Mouse (Mus musculus) effector memory CD4-positive, alpha-beta T cell, adult 5 months (primary cell): ENCODE results near the gene Gm7257. TPM values are rescaled to one million over a fixed set of nuclear protein-coding genes. Genes with fewer than 3 reads are reported as not detected.

Source experiments
- polyA plus RNA-seq: library from polyadenylated mRNA; unstranded; fragments of 100-300 nt; shearing (Covaris generic); gene quantifications from one replicate; pipeline ENCODE4 v1.2.1, GENCODE M21; 2017

Gene Gm7257
- polyA plus RNA-seq = not detected

DNA sequence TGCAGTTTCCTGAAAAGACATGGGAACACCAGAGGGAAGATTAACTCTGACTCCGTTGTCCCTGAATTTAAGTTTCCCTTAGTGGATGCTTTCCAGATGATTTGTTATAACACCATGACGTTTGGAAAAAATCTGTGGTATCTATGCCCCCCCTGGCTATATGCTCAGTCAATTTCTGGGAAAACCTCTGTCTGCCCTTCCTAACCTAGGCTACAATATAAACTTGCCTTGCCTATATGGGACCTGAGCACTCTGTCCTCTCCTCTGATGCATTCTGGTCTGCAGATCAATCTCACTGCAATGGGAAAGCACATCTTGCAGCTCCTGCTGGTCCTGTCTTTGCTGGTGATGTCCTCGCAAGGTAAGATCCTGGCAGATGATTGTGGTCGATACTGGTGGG, at the start of gene Gm7257:
Gene Gm7257, plus strand, starts transcription at position 301 of the 400 bp plus-strand sequence.

DNA sequence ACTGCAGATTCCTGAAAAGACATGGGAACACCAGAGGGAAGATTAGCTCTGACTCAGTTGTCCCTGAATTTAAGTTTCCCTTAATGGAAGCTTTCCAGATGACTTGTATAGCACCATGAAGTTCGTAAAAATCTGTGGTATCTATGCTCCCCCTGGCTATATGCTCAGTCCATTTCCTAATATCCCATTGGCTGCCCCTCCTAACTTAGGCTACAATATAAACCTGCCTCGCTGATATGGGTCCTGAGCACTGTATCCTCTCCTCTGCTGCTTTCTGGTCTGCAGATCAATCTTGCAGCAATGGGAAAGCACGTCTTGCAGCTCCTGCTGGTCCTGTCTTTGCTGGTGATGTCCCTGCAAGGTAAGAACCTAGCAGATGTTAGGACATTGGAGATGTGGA, 43.7 kb downstream of the Gm7257 start, which contains the start of gene Gm9513:
Gene Gm9513, plus strand, starts transcription at position 301 of the 400 bp plus-strand sequence.

Other genes with a start within 250 kb of the Gm7257 start
- gene Gm9513, start 43.8 kb downstream of the Gm7257 start, polyA plus RNA-seq = not detected
- gene Gm5615, start 110.1 kb downstream of the Gm7257 start, polyA plus RNA-seq = not detected
- not detected for gene Gm17689, start 150.8 kb downstream of the Gm7257 start, polyA plus RNA-seq
- not detected for gene A630095E13Rik, start 211.5 kb downstream of the Gm7257 start, polyA plus RNA-seq